Mouse (Mus musculus) liver, postnatal 0 days (tissue): Measurements from ENCODE around the gene Slit3.

Experiments used
- CTCF ChIP-seq: sonication (generic); IDR thresholded peaks from 2 replicates; pipeline ENCODE4 v1.5.1; 2016; ENCODE audit warnings: antibody characterized with exemption, low read depth
- EP300 ChIP-seq: IDR thresholded peaks from 2 replicates; pipeline ENCODE4 v1.6.1; 2016; ENCODE audit warnings: antibody characterized with exemption, low read depth, mild to moderate bottlenecking

DNA sequence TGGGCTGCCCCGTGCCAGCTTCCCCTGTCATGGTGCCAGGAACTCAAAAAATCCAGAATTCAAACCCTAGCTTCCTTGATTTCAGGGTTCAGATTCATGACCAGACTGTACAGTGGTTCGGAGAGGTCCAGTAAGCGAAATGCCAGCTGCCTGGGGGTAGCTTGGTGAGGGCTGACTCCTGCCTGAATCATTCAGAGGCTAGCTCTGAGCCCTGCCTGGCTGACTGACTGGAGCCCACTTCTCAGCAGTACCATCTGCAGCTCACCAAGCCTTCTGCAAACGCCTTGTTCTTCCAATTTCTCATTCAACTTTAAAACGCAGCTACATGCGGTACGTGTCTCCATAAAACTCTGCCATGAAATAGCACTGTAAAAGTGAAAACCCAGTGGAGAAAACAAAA is 120.4 kb downstream of the Slit3 start:
- TF ChIP-seq EP300, result no peak
- no peak for TF ChIP-seq CTCF
